Mouse (Mus musculus): ENCODE results near the gene Aldh1a1.
"Not testable (repeated sequence)": the region's sequence is repeated elsewhere in the genome, so short reads cannot be mapped to it uniquely, and the experiment has no call there.

Gene Aldh1a1

GRCm38 (mm10) chr19:20647496-20647895, 155.0 kb downstream of the Aldh1a1 start:
- DNase-seq (ENCODE audit: low read depth in 1 of 2, low spot score in 2 of 2) = not testable (repeated sequence)

GRCm38 (mm10) chr19:20650008-20650407, 157.5 kb downstream of the Aldh1a1 start:
- DNase-seq (ENCODE audit: low read depth in 1 of 2, low spot score in 2 of 2) = no peak

GRCm38 (mm10) chr19:20653082-20653676, 160.7 kb downstream of the Aldh1a1 start:
- DNase-seq (ENCODE audit: low read depth in 1 of 2, low spot score in 2 of 2) = no peak

- DNase-seq (ENCODE audit: low read depth in 1 of 2, low spot score in 2 of 2) = no peak
These were observed 161.8 kb downstream of the Aldh1a1 start for GRCm38 (mm10) chr19:20654141-20654873.

- no peak for DNase-seq (ENCODE audit: low read depth in 1 of 2, low spot score in 2 of 2)
These were observed 185.3 kb downstream of the Aldh1a1 start for GRCm38 (mm10) chr19:20677697-20678355.
